In genomic region chr6:30175225-30175917, GRCm38 (mm10) we compare ENCODE assay signal across 7 mouse cellular contexts.
A peak's percentile ranks its signal among the peaks of the same experiment; 100 is the strongest.
DNase-seq lines count a peak whose midpoint lies in the region; ATAC-seq and TF ChIP-seq lines count a peak whose summit lies in the region.

No protein-coding gene starts in this region.

- peak overlapping the region; percentile 40 for H3K4me3 ChIP-seq in kidney, postnatal 0 days (replicated peaks; ENCODE audit: low read depth, low read length)
- H3K4me3 ChIP-seq in stomach, embryonic 14.5 days (ENCODE audit: low read depth, low read length) = peak overlapping the region; percentile 32

- H3K36me3 ChIP-seq in kidney, postnatal 0 days (ENCODE audit: insufficient read depth, low read length) = no peaks in the 10 kb centered on the region
- no peaks in the 10 kb centered on the region for H3K36me3 ChIP-seq in stomach, embryonic 14.5 days (ENCODE audit: control insufficient read depth, insufficient read depth, low read length)

- peaks cover 93% of the 10 kb centered on the region for H3K27me3 ChIP-seq in kidney, postnatal 0 days (ENCODE audit: insufficient read depth, low read length)
- peaks cover 61% of the 10 kb centered on the region for H3K27me3 ChIP-seq in stomach, embryonic 14.5 days (ENCODE audit: control insufficient read depth, insufficient read depth, low read length)

- H3K27ac ChIP-seq in kidney, postnatal 0 days = no peak overlapping the region
- no peak overlapping the region for H3K27ac ChIP-seq in stomach, embryonic 14.5 days (ENCODE audit: low read length)

- no peaks in the 10 kb centered on the region for H3K9me3 ChIP-seq in kidney, postnatal 0 days (replicated peaks; ENCODE audit: low read length)
- no peaks in the 10 kb centered on the region for H3K9me3 ChIP-seq in stomach, embryonic 14.5 days (ENCODE audit: control insufficient read depth, low read depth, low read length)

- no peak for ATAC-seq in kidney, postnatal 0 days (replicated peaks; ENCODE audit: low FRiP score, low read depth)
- ATAC-seq in stomach, embryonic 14.5 days (ENCODE audit: insufficient number of reproducible peaks, insufficient read depth, low FRiP score, low read depth) = no peak

- no peak for TF ChIP-seq CTCF in kidney, postnatal 0 days (IDR thresholded peaks at IDR 0.05; ENCODE audit: low read depth)

- 2% methylated on average over 44 of the region's 45 CpGs for WGBS in kidney, postnatal 0 days
- WGBS in stomach, embryonic 14.5 days = under 1% methylated on average over 45 of the region's 45 CpGs

- peak; percentile 36 for DNase-seq in retina, embryonic 14.5 days (ENCODE audit: low spot score)
- no peak for DNase-seq in retina, postnatal 1 day
- DNase-seq in embryo, embryonic 9.5 days (ENCODE audit: extremely low spot score) = peak; percentile 48
- no peak for DNase-seq in kidney, postnatal 0 days (ENCODE audit: low spot score)
- no peak for DNase-seq in spleen, postnatal 14 days (ENCODE audit: low spot score in 2 of 2)
- no peak for DNase-seq in urinary bladder, adult 2 months (ENCODE audit: low spot score)

- H3K9ac ChIP-seq in kidney, postnatal 0 days (ENCODE audit: low read depth, low read length) = no peak overlapping the region
- no peak overlapping the region for H3K9ac ChIP-seq in stomach, embryonic 14.5 days (replicated peaks; ENCODE audit: low read depth, low read length)

- H3K4me2 ChIP-seq in kidney, postnatal 0 days (ENCODE audit: low read length) = peak overlapping the region; percentile 71
- peak overlapping the region; percentile 44 for H3K4me2 ChIP-seq in stomach, embryonic 14.5 days (replicated peaks; ENCODE audit: low read depth, low read length)

- peaks cover 33% of the 10 kb centered on the region; the same call in 1 of the 2 replicates for H3K4me1 ChIP-seq in kidney, postnatal 0 days (replicated peaks; ENCODE audit: insufficient read depth, low read length)
- peaks cover 13% of the 10 kb centered on the region for H3K4me1 ChIP-seq in stomach, embryonic 14.5 days (ENCODE audit: control insufficient read depth, insufficient read depth, low read length)

Comparison
In these comparisons a context has a peak if more than half of its experiments do, and no peak if none do; other contexts are left out.
1. DNase-seq: peak in retina, embryonic 14.5 days (single experiment) and embryo, embryonic 9.5 days (single experiment); none in retina, postnatal 1 day (single experiment), kidney, postnatal 0 days (single experiment), spleen, postnatal 14 days (0 of 2) and urinary bladder, adult 2 months (single experiment).